Mouse (Mus musculus) embryonic stem cell, embryonic (primary cell): Measurements from ENCODE around the gene H2-D1.

Source experiments
- CTCF ChIA-PET, 4 experiments: fragments of 300-600 bp in 2 of 4; fragments of 350-600 bp in 2 of 4; sonication (Branson Sonifier 250); formaldehyde crosslinking; loops; one replicate each; lab custom pipeline; 2022; ENCODE audit warnings: inconsistent platforms in 2 of 4; lab: Charles Lee
- POLR2A ChIA-PET, 4 experiments: fragments of 300-600 bp in 2 of 4; fragments of 350-600 bp in 2 of 4; sonication (Branson Sonifier 250); formaldehyde crosslinking; loops; one replicate each; lab custom pipeline; 2022; ENCODE audit warnings: antibody characterized with exemption in 4 of 4, inconsistent platforms in 1 of 4; lab: Charles Lee

H2-D1 gene

DNA sequence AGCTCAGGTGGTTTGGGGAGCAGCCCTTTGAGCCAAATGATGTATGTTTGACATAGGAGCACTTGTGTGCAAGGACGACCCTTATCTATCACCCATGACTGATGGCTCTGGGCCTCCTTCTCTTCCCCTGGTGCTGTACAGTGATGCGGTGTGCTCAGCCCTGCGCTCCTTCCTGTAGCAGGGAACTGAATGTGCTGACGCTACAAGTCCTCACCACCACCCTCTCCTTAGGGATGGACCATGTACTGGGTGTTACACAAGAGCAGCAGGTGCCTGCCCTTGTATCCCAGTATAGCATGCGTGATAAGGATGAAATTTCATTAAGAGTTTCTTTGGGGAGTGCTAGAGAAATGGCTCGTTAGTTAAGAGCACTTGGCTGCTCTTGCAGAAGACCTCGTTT lies 15.4 kb upstream of the H2-D1 start:
- ChIA-PET CTCF (interaction anchor here (0.7 to 7.7 kb wide), 8 partner anchors 9 to 84 kb away, joined by 3 to 101 read pairs (median 4); no protein-coding TSS in a partner anchor), POLR2A (interaction anchor here in 3 of 4 experiments (0.6 to 18.8 kb wide), 29 partner anchors 7 to 296 kb away, joined by 3 to 396 read pairs (median 4); partner anchors contain the start of genes Nfkbil1 (in 2 of the 3), Prrc2a (in 2 of the 3), Atp6v1g2 (in 1 of the 3) and D17H6S53E (in 1 of the 3))

DNA sequence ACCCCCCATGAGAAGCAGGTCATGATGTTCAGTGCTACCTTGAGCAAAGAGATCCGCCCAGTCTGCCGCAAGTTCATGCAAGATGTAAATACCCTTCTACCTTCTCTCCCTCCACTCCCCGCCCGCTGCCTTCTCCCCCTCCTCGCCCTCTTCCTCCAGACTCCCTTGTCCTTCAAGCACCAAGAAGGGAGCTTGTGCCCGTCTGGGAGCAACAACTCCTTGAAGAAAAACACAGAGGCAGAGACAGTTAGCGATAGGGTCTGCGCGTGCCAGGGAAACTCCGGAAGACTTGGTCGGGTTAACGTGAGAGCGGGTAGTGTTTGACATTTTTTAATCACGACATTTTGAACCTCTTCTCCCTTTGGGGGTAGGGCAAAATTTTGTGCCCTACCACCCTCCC lies 13.5 kb upstream of the H2-D1 start:
- POLR2A ChIA-PET: interaction anchor here in 3 of 4 experiments (0.8 to 18.8 kb wide), 13 partner anchors 3 to 111 kb away, joined by 3 to 396 read pairs (median 25); partner anchors contain the start of genes Ddx39b (in 3 of the 3), Prrc2a (in 2 of the 3), Atp6v1g2 (in 1 of the 3) and Nfkbil1 (in 1 of the 3)
- CTCF ChIA-PET: interaction anchor here in 3 of 4 experiments (0.6 to 1.4 kb wide), 5 partner anchors 9 to 149 kb away, joined by 3 to 7 read pairs (median 3); no protein-coding TSS in a partner anchor

DNA sequence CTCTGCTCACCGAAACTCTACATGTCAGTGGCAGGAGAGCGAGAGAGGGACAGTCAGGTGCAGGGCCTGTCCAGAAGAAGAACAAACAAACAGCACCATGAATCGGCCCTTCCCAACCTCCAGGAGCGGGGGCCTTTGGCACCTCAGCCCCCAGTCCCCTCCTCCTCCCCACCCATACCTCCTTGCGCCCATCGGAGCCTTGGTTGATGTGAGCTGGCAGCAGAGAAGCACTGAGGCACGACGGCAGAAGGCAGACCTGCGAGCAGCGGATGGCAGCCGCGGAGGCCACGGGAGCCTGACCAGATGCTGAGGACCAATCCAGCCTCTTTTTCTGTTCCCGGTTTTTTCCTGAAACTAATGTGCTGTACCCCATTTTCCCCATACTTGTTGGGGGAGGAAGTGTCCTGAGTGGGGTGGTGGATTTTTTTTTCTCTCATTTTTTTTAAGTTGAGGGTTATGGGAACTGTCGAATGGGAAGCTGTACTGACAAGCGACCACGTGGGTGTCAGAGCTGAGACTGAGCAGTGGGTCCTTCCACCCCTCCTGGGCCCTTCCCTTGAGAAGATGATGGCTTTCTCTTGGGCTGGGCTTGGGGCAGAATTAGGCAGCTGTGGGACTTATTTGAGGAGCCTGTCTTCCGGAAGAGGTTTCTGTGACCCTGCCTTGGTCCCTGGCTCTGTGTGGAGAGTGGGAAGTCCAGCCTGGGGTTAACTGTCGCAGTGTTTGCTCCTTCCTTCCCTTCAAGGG lies 12.9 kb upstream of the H2-D1 start:
- CTCF ChIA-PET: interaction anchor here in 3 of 4 experiments (0.7 to 1.7 kb wide), 6 partner anchors 8 to 83 kb away, joined by 3 to 4 read pairs (median 4); partner anchors contain the start of gene Ddx39b (in 1 of the 3)

DNA sequence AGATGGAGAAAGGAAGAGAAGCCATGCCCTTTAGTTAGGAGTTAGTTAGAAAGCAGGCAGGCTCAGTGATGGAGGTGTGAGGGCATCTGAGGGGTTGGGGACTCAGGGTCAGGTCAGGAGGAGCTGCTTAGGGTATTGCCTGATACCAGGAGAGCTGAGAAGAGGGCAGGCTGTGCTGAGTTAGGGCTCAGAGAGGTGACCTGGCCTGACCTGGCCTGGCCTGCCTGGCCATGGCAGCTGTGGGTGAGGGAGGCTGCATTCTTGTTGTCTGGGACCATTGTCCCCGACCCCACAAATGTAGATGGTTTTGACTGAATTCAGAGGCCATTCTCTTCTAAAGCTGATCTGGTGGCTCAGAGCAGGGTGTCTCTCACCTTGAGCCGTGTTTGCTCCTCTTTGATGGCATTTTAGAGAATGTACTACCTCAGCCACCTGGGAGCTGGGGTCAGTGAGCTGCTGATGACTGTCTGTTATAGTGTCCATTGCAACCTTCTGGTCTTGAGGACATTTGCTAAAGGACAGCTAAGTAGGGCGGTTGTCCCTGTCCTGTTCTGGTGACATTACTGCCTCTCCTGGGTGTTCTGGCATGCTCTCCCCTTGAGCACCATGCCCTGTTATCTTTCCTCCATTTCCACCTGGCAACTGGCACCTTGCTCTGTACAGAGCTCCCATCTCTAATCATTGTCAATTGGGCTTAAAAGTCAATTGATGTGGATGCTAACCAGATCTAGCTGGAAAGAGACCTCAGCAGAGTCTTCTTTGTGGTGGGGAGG lies 12.0 kb upstream of the H2-D1 start:
- CTCF ChIA-PET: interaction anchor here (0.6 to 4.6 kb wide), 10 partner anchors 9 to 84 kb away, joined by 3 to 33 read pairs (median 4); partner anchors contain the start of genes Atp6v1g2 (in 1 of the 4) and Ddx39b (in 1 of the 4)
- POLR2A ChIA-PET: interaction anchor here (0.7 to 18.8 kb wide), 30 partner anchors 4 to 585 kb away, joined by 3 to 396 read pairs (median 4); partner anchors contain the start of genes Ddx39b (in 4 of the 4), Prrc2a (in 2 of the 4), Atp6v1g2 (in 1 of the 4) and Nfkbil1 (in 1 of the 4)

More for the DNA sequence above, 12.9 kb upstream of the H2-D1 start:
- POLR2A ChIA-PET: interaction anchor here (0.6 to 18.8 kb wide), 17 partner anchors 4 to 282 kb away, joined by 3 to 396 read pairs (median 19); partner anchors contain the start of genes Ddx39b (in 4 of the 4), Prrc2a (in 2 of the 4), Atp6v1g2 (in 1 of the 4) and Nfkbil1 (in 1 of the 4)

DNA sequence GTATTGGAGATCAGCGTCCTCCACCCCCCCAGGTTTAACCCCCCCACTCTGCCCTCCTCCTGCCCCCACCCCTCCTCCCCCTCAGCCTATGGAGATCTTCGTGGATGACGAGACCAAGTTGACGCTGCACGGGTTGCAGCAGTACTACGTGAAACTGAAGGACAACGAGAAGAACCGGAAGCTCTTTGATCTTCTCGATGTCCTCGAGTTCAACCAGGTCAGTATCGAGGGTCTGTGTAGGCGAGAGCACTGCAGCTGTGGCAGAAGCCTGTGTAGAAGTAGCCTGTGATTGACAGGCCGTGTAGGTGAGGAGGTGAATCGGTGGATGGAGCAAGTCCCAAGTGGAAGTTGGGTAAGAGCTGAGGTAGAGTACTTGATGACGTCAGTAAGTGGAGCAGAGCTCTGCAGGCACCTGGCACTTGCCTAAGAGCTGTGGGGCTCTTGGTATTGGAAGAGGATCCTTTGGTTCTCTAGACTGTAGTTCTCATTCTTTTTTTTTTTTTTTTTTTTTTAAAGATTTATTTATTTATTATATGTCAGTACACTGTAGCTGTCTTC lies 11.3 kb upstream of the H2-D1 start:
- ChIA-PET POLR2A (interaction anchor here (0.6 to 18.8 kb wide), 33 partner anchors 4 to 585 kb away, joined by 3 to 396 read pairs (median 4); partner anchors contain the start of genes Ddx39b (in 4 of the 4), Prrc2a (in 2 of the 4), Atp6v1g2 (in 1 of the 4) and Nfkbil1 (in 1 of the 4)), CTCF (interaction anchor here in 2 of 4 experiments (0.6 to 4.6 kb wide), 9 partner anchors 8 to 85 kb away, joined by 3 to 33 read pairs (median 4); partner anchors contain the start of genes Atp6v1g2 (in 1 of the 2) and Ddx39b (in 1 of the 2))

DNA sequence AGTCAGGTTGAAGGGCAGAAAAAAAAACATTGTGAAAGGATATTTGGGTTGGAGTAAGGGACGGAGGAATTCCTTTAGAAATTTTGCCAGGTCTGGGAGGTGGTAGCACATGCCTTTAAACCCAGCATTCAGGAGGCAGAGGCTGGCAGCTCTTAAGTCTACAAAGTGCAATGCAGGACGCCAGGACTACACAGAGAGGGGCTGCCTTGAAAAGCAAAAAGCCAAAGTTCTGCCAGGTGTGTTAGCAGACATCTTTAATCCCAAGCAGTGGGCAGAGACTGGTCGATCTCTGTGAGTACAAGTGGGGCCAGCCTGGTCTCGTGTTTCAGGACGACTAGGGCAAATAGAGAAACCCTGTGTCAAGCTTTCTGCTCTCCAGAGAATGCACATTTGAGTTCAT lies 10.5 kb upstream of the H2-D1 start:
- ChIA-PET POLR2A (interaction anchor here (0.6 to 18.8 kb wide), 27 partner anchors 3 to 584 kb away, joined by 3 to 396 read pairs (median 4); partner anchors contain the start of genes Ddx39b (in 4 of the 4), Prrc2a (in 2 of the 4) and Atp6v1g2 (in 1 of the 4)), CTCF (interaction anchor here in 1 of 4 experiments (0.7 to 4.6 kb wide), 7 partner anchors 9 to 85 kb away, joined by 3 to 33 read pairs (median 5); no protein-coding TSS in a partner anchor)

DNA sequence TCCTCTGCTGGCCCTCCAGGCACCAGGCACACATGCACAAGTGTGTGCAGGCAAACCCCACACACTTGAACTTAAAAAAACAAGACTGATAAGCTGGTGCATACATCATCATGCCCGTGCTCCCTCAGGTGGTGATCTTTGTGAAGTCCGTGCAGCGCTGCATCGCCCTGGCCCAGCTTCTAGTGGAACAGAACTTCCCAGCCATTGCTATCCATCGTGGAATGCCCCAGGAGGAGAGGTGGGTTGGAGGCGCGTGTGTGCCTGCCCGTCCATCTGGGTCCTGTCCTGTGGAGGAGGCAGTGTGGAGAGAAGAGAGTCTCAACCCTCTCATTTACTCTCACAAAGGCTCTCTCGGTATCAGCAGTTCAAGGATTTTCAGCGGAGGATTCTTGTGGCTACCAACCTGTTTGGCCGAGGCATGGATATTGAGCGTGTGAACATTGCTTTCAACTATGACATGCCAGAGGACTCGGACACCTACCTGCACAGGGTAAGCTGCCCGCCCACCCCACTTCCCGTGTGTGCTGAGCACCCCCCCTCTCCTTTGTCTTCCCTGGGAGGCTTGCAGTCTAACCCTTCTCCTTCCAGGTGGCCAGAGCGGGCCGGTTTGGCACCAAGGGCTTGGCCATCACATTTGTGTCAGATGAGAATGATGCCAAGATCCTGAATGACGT lies 9.8 kb upstream of the H2-D1 start:
- ChIA-PET POLR2A (interaction anchor here (0.9 to 18.8 kb wide), 16 partner anchors 7 to 337 kb away, joined by 3 to 396 read pairs (median 4); partner anchors contain the start of genes Ddx39b (in 4 of the 4) and Prrc2a (in 2 of the 4)), CTCF (interaction anchor here in 1 of 4 experiments (0.7 to 5.6 kb wide), 5 partner anchors 10 to 86 kb away, joined by 3 to 101 read pairs (median 4); partner anchors contain the start of gene Ddx39b)

DNA sequence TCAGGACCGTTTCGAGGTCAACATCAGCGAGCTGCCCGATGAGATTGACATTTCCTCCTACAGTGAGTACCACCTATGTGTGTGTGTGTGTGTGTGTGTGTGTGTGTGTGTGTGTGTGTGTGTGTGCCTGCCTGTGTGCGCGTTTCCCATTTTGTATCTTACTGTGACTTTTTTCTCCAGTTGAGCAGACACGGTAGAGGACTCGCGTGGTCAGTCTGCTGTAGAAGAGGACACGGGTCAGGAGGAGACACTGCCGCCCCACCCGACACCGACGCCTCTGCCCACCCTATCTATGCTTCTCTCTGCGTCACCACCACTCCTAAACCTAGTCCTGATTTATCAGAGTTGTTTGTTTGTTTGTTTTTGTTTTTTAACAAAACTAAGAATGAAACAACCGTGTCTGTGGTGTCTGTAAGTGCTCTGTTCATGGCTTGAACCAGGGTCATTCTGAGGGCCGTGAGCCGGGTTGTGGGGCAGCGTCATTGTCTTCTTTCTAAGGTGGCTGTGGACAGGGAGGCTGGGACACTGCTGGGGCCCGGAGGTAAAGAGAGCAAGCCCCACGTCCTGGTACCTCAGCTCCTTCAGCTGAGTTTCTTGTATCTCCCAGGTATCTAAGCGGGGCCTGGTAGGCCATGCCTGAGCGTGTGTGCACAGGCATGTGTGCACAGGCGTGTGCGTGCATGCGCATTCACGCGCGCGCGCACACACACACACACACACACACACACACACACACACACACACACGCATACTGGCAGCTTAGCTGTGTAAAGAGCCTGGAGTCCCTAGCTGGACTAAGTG lies 9.0 kb upstream of the H2-D1 start:
- POLR2A ChIA-PET: interaction anchor here (0.5 to 18.8 kb wide), 19 partner anchors 8 to 303 kb away, joined by 3 to 396 read pairs (median 5); partner anchors contain the start of genes Ddx39b (in 4 of the 4), Prrc2a (in 2 of the 4) and Ly6g5c (in 1 of the 4)
- CTCF ChIA-PET: interaction anchor here (0.6 to 5.6 kb wide), 19 partner anchors 8 to 360 kb away, joined by 3 to 101 read pairs (median 4); partner anchors contain the start of genes Nfkbil1 (in 2 of the 4) and Ddx39b (in 1 of the 4)

DNA sequence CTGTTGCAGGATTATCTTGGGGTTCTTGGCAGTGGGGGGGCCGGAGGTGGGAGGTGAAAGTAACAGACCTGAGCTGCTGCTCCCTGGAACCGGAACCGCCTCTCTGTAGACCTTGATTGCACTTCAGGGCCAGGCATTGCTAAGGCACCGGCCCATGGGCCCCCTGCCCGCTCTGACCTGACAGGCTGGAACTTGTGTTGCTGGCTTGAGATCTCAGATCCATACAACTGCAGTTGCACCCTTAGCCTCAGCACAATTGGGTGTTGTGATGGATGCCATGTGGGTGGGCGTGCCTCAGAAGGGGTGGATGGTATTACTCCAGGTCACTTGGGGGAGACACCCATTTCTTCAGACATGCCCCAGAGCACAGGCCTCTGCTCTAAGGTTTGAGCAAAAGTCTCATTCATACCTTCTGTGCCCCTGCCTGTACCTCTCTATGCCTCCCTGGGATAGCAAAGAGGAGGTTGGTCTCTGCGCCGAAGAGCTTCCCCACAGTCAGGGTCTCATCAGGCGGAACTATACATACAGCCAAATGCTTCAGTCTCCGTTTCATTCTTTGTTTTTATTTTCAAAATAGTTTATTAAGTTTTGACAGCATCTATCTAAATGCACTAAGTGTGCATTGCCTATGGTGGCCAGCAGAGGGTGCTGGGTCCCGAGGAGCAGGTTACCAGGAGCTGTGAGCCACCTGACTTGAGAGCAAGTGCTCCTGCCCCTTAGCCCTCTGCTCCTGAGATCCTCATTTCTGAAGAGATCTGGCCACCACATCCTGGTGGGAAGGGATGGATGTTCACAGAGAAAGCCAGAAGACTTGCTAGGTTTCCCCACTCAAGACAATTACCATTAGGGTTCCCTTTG lies 8.1 kb upstream of the H2-D1 start:
- CTCF ChIA-PET: interaction anchor here (0.5 to 5.6 kb wide), 50 partner anchors 8 to 1289 kb away, joined by 3 to 101 read pairs (median 4); partner anchors contain the start of genes Ddx39b (in 2 of the 4), Nfkbil1 (in 2 of the 4), Apom (in 1 of the 4) and Csnk2b (in 1 of the 4)
- POLR2A ChIA-PET: interaction anchor here (0.6 to 18.8 kb wide), 35 partner anchors 8 to 304 kb away, joined by 3 to 396 read pairs (median 4); partner anchors contain the start of genes Ddx39b (in 4 of the 4), Prrc2a (in 2 of the 4), Atp6v1g2 (in 1 of the 4) and Ddah2 (in 1 of the 4)

DNA sequence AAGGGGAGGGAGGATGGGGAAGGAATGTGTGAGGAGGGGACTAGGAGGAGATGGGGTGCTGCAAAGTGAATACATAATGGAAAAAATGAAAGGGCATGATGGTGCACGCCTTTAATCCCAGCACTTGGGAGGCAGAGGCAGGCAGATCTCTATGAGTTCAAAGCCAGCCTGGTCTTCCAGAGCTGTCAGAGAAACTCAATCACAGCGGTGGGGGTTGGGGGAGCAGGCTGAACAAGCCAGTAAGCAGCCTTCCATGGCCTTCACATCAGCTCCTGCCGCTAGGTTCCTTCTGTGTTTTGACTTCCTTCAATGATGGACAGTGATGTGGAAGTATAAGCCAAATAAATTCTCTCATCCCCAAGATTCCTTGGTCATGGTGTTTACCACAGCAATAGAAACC lies 7.2 kb upstream of the H2-D1 start:
- CTCF ChIA-PET: interaction anchor here (0.5 to 5.6 kb wide), 39 partner anchors 9 to 1290 kb away, joined by 3 to 101 read pairs (median 5); partner anchors contain the start of genes Ddx39b (in 2 of the 4), Nfkbil1 (in 2 of the 4), Apom (in 1 of the 4) and Csnk2b (in 1 of the 4)
- POLR2A ChIA-PET: interaction anchor here (0.6 to 18.8 kb wide), 27 partner anchors 9 to 305 kb away, joined by 3 to 396 read pairs (median 4); partner anchors contain the start of genes Ddx39b (in 3 of the 4), Prrc2a (in 2 of the 4), Atp6v1g2 (in 1 of the 4) and Ddah2 (in 1 of the 4)

DNA sequence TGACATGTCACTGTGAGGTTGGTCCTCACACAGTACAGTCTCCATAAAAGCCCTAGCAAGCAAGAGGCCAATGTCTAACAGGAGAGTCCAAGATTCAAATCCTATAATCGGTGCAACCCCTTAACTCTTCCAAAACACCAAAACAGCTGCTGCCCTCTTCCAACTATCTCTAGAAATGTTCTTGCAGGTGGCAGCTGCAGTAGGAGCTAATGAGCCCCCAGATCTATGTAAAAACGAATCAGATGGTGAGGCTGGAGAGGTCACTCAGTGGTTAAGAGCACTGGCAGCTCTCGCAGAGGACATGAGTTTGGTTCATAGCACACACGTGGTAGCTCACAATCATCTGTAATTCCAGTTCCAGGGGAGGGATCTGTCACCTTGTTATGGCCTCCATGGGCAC lies 6.8 kb upstream of the H2-D1 start:
- ChIA-PET POLR2A (interaction anchor here (1.0 to 18.8 kb wide), 17 partner anchors 10 to 118 kb away, joined by 3 to 396 read pairs (median 7); partner anchors contain the start of genes Ddx39b (in 3 of the 4), Prrc2a (in 2 of the 4) and Atp6v1g2 (in 1 of the 4)), CTCF (interaction anchor here (1.2 to 5.6 kb wide), 15 partner anchors 9 to 164 kb away, joined by 3 to 101 read pairs (median 6); partner anchors contain the start of gene Ddx39b (in 1 of the 4))

DNA sequence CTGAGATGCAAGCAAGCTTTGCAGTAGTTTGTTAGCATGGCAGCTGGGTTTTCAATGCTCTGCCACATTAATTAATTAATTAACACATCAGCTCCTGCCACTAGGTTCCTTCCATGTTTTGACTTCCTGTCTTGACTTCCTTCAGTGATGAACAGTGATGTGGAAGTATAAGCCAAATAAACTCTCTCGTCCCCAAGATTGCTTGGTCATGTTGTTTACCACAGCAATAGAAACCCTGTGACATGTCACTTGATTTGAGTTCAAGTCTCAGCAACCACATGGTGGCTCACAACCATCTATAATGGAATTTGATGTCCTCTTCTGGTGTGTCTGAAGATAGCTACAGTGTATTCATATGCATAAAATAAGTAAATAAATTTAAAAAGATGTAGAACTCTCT lies 5.2 kb upstream of the H2-D1 start:
- ChIA-PET CTCF (interaction anchor here (0.5 to 5.6 kb wide), 30 partner anchors 10 to 311 kb away, joined by 3 to 101 read pairs (median 7); partner anchors contain the start of gene Ddx39b (in 1 of the 4)), POLR2A (interaction anchor here (0.7 to 13.1 kb wide), 14 partner anchors 11 to 580 kb away, joined by 3 to 371 read pairs (median 4); partner anchors contain the start of genes Ddx39b (in 3 of the 4) and Nfkbil1 (in 1 of the 4))

DNA sequence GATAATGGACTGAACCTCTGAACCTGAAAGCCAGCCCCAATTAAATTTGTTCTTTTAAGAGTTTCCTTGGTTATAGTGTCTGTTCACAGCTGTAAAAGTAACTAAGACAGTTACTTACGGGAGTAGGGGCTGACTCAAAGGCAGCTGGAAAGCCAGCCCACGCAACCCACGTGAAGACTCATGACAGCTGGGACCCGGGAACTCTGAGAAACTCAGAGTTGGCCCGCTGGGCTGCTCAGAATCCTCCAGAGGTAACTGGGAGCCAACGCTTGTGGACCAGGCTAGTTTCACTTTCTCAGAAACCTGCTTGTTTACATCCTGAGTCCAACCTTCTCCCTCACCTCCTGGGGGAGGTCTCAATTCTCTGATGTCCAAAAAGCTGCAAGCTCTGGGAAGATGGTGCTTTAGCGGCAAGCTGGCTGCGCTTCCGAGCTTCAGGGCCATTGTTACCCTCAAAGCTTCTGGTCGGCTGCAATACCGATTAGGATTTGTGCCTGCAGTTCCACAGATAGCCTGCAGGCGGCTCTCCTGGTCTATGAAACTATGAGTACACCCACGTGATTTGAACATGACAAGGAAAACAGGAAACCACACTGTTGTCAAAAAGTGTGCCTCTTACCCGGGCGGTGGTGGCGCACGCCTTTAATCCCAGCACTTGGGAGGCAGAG lies 4.6 kb upstream of the H2-D1 start:
- CTCF ChIA-PET: interaction anchor here (0.5 to 5.6 kb wide), 56 partner anchors 8 to 1300 kb away, joined by 3 to 101 read pairs (median 4); partner anchors contain the start of genes Ddx39b (in 1 of the 4) and Pou5f1 (in 1 of the 4)
- POLR2A ChIA-PET: interaction anchor here (0.6 to 13.1 kb wide), 20 partner anchors 8 to 1142 kb away, joined by 3 to 371 read pairs (median 4); partner anchors contain the start of genes Ddx39b (in 3 of the 4) and Nfkbil1 (in 1 of the 4)
